Mouse (Mus musculus): Measurements from ENCODE around the gene Shisal1. TPM values are rescaled to one million over a fixed set of nuclear protein-coding genes. Genes with fewer than 3 reads are reported as not detected.

The Shisal1 gene
- total RNA-seq (2021), result 1 to 10 TPM; 1.5 to 1.8 TPM
- long read RNA-seq, experiment 1, partial matches to known transcripts, result 0 of 1 reads
- long read RNA-seq, experiment 1, other reads (novel, unspliced or antisense), result 1 of 1 reads
- long read RNA-seq, experiment 2, partial matches to known transcripts, result 0 of 1 reads
- long read RNA-seq, experiment 2, other reads (novel, unspliced or antisense), result 1 of 1 reads

DNA sequence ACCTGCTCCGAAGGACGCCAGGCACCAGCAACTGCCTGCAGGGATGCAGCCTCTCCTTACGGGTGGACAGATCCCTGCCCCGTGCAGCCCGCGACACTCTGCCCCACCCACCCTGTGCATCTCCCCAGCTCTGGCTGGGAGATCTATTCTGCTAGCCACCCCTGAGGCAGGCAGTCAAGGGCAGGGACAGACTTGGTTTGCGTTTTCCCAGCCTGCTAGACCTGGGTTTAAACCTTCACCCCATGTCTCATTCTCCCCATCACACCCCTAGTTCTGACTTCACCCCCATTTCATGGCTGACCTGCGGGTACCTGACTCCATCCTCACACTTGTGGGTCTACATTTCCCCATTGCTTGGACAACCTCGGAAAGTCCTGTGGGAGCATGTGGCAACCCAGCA is at the start of gene Shisal1:
Gene Shisal1 (minus strand): TSS at position 101 of the 400 bp plus-strand sequence.
- no peak for DNase-seq (ENCODE audit: low spot score in 2 of 2)

DNA sequence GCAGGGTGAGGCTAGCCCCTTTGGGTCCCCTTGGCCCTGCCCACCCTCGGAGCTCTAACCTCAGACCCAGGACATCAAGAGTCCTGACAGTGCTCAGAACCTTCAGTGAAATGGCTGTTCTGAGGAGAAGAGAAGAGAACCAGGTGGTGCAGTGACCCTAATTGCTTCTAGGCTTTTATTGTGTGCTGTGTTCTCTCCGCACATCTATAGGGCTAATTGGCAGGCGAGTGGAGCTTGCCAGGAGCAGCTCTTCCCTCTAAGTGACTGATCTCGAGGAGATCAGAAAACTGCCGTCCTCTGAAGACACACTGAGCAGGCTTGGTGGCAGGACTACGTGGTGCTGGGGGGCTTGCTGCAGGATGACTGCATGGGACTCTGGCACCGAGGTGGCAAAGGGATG is 43.6 kb upstream of the Shisal1 start:
- no peak for DNase-seq (ENCODE audit: low spot score in 2 of 2)

DNA sequence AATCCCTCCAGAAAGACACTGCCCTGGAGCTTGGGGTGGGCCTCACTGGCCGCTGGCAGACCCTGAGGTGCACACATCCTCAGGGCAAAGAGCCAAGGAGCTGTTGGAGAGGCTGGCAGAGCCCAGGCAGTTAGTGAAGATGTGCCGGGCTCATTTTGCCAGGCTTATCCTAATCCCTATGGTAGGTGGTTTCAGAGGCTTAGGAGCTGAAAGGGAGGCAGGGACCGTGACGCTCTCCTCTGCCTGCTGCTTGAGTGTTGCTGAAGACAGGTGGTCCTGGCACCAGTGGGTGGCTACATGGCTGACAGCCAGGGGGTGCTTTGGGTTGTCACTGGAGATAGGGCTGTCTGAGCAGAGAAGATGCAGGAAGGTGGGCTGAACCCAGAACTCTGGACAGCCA is 37.4 kb upstream of the Shisal1 start:
- DNase-seq (ENCODE audit: low spot score in 2 of 2), result no peak

DNA sequence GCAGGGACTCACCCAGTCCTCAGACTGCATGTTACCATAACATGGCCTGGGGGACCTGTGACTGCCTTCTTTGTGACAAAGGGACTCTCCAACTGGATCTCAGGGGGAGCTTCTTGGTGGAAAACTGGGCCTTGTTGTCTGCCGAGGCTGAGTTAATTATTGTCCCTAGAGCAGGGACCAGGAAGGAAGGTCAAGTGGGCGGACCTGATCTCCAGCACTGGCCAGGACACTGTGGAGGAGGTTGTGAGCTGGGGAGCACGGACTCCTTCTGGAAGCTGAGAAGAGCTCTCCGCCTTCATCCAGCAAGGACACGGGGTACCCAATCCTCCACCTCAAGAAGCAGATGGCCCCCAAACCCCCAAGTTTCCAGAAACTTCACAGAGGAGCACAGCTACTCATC is 36.7 kb upstream of the Shisal1 start:
- no peak for DNase-seq (ENCODE audit: low spot score in 2 of 2)

DNA sequence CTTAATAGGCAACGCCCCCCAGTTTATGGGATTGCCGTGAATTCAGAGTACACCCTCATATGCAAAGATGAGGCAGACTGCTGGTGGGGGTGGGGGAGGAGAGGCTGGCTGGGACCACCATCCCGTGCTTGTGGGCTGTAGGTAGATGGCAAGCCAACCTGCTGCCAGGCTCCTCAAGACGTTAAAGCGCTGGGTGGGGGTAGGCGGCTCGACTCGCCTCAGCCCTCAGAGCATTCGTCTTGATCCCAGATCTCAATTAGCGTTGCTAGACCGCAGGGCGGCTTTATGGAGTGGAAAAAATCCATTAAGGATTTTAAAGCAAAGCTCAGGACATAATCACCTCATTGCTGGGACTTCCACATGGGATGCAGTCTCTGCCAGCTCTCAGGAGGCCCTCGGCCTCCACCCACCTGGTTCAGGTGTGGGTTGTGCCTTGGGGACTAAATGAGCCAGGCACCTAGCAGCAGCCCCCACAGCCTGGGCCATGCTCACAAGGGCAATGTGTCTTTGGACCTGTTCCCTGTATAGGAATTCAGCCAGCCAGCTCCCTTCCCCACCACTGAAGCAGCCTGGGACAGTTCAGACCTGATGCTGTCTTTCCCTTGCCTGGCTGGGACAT is 34.5 kb upstream of the Shisal1 start:
- DNase-seq (ENCODE audit: low spot score in 2 of 2), result no peak

DNA sequence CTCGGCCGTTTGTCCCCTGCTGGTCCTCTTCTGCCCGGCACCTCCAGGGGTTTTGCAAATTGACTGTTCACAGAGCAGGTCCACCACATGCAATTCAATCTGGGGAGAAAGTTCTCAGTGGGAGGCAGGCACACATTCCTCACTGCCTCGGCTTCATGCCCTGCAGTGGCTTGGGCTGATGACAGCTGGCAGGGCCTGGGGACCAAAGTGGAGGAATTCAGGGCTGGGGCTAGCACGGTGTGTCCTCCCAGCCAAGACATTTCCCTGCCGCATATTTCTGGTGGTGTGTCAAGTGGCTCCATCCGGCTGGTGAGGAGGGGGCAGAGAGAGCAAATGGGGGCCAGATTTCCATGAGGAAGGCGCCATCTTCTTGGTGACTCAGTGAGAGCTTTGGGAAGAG is 22.5 kb upstream of the Shisal1 start:
- DNase-seq (ENCODE audit: low spot score in 2 of 2), result no peak

DNA sequence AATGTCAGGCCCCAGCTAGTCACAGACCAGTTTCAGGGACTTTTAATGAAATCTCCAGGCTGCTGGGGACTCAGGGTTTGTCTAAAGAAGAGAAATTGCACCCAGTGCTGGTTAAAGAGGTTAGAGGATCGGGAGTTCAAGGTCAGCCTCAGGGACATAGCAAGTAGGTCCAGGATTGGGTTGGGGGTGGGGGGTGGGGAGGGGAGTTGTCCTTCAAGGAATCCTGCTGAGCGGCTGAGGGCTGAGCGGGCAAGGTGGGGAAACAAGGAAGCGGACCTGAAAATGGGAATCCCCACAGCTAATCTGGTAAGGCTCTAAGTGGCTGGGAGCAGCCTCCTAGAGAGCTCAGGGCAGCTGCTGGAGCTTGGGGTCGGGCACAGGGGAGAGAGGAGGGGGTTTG is 20.9 kb upstream of the Shisal1 start:
- no peak for DNase-seq (ENCODE audit: low spot score in 2 of 2)

DNA sequence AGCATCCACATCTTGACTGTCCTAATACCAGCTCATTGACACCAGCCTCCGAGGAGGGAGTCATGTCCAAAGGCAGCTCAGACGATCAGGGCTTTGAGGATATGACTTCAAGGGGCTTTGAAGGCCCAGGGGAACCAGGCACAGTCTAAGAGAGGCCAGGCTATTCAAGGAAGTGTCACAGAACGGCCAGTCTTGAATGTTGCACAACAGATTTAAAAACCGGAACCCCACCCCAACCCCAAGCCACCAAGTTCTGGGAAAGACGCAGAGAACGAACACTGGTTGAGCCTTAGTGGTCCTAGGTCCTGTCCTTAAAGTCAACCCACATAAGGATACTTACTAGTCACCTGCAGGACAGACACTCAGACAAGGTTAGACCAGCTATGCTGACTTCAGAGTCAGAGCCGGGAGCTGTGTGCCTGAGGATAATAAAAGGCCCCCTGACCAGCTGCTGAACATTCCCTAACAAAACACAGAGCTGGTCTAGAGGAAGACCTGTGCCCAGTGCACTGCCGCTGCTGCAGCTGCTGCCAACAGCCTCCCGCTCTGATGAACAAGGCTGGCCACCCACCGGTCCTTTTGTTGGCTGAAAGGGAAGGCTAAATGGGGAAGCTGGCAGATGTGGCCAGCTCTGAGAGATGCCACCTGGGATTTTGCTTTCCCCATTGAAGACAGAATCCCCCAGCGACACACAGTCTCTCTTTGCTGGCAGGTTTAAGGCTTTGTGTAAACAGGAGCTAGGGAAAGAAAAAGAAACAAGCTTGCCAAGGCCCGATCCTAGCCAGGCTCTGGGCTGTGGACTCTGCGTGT is 19.8 kb upstream of the Shisal1 start:
- no peak for DNase-seq (ENCODE audit: low spot score in 2 of 2)

DNA sequence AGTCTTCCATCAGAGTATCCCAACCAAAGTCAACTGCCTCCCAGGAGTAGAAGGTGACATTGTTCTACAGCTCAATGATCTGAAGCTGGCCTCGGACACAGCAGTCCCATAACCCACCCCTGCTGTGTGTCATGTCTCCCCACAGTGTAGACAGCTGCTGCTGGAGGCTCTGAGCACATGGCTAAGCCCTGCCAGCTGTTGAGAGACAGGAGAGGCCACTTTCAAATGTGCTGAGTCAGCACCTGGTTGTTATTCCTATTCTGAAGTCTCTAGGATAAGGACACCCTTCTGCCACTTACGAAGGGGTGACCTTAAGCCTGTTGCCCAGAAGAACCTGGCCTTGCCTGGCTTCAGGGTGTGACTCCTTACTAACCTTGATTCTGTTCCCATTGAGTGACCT is 14.5 kb upstream of the Shisal1 start:
- DNase-seq (ENCODE audit: low spot score in 2 of 2), result no peak

DNA sequence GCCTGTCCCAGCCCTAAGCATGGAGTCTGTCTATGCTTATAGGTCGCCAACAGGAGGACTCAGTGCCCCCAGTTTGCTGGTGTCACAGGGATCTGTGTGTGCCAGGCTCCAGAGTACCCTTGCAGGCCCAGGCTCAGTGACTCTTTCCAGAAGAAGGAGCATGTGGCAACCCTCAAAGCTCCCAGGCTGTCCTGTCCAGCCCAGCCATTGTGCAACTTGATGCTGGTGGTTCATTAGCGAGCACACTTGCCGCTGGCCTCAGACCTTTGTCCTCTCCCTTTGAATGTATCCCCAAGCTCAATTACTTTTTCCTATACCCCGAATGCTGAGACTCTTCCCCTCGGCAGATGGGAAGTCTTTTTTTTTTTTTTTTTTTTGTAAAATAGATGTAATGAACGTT is 12.1 kb upstream of the Shisal1 start:
- DNase-seq (ENCODE audit: low spot score in 2 of 2), result no peak

DNA sequence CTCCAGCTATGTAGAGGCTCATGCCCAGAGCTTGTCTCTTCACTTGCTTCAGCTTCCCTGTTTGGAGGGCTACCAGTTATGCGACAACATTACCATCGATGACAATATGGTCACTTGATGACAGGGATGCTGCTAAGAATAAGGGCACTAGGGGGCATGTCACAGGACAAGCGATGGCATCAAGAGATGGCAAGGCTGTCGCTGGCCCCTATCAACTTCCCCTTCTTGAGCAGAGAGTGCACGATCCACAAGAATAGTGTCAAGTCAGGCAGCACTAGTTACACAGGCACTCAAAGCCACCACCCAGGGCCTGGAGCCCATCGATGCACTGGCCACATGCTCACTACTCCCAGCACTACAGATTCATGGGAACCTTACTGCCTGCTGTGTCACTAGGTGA is 8.4 kb upstream of the Shisal1 start:
- no peak for DNase-seq (ENCODE audit: low spot score in 2 of 2)

DNA sequence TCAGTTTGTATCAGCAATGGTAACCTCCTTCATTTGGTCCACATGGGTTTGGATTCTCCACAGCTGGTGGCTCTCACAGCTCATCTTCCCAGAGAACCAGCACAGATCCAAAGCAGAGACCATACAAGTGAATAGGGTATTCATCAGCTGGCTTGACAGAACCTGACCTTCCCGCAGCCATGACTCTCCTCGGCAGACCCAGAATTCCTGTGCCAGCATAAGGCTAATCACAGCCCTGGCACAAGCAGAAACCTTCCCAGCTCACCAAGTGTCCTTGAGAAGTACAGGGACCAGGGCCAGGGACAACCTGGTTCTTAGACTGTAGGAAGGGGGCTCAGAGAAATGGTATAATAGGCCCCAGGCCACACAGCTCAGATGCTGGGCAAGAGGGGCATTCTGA is 6.2 kb upstream of the Shisal1 start:
- DNase-seq (ENCODE audit: low spot score in 2 of 2), result no peak

DNA sequence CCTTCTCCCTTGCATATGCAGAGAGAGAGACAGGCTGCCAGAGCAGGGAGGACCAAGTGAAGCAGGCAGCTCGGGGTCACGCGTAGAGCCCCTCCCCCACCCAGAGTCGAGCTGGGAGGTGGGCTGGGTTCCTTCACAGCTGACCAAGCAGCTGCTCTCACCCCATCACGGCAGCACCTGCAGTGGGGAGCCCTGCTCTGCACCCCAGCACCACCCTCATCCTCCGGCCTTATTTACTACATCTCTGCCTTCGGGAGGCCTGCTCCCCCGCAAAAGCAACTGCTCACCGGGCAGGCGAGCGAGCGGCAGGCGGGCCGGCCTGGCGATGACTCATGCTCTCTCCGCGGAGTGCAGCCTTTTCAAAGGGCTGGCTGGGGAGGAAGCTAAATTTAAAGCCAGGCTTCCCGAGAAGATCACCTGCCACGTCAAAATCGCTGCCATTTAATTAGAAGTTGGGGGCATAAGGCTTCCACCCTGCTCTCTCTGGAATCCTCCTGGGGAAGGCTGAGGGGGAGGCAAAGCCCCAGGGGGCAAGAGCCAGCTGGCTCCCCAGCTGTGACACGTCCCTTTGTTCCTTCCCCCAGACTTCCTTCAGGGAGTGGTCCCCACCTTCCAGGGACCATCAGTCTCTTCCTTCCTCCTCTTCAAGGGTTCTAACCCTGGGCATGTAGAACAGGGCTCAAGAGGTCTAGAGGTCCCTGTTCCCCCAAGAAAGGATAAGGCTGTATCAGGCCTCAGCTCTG is 3.7 kb upstream of the Shisal1 start:
- DNase-seq (ENCODE audit: low spot score in 2 of 2), result peak; percentile 62 to 63

DNA sequence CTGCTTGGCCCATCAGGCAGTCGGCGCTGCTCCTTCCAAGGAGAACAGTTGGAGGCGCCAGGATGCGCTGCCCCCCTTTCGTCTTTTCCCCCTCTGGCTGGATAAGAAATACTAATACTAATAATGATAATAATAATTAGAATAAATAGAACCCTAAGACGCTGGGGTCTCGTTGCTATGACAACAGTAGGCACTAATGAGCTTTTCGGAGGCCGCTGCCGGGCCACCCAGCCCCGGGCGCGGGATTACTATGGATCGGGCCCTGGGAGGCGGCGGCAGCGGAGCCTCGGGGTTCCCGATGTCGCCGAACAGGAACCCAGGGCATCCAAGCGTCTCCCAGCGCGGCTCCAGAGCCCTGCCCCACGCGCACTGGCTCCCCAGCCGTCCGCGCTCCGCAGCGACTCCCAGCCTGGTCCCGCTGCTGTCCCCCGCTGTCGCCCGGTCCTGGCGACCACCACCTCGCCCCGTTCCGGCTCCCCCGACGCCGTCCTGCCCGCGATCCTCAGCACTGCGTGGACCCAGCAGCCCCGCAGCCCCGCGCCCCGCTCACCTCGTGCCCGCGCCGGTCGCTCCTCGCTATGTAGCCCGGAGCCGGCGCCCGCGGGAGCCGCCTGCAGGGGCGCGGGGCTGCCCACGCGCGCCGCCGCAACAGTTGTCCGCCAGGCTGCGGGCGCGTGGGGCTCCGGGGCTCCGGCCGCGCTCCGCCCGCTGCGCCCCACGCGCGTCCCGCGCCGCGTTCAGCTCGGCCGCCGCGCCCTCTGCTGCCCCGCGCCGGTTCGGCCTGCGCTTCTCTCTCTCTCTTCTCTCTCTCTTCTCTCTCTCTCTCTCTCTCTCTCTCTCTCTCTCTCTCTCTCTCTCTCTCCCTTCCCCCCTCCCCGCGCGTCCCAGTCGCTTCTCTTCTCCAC is 833 bp downstream of the Shisal1 start:
- no peak for DNase-seq (ENCODE audit: low spot score in 2 of 2)

DNA sequence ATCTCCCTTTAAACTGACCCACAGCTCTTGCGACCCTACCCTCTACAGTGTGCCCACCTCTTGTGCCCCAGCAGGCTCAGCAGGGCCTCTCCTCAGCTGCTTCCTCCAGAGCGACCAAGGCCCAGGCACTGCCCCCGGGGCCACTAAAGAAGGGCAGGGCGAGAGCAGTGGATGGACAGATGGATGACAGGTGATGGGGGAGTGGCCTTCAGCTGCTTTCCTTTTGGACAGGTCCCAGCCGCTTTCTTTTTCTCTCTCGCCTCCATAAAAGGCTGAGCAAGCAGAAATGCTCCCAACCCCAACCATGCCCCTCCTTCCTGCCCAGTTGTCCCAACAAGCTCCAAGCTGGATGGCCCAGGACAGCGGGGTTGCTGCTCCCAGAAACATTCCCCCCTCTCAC is 2.7 kb downstream of the Shisal1 start:
- no peak for DNase-seq (ENCODE audit: low spot score in 2 of 2)

DNA sequence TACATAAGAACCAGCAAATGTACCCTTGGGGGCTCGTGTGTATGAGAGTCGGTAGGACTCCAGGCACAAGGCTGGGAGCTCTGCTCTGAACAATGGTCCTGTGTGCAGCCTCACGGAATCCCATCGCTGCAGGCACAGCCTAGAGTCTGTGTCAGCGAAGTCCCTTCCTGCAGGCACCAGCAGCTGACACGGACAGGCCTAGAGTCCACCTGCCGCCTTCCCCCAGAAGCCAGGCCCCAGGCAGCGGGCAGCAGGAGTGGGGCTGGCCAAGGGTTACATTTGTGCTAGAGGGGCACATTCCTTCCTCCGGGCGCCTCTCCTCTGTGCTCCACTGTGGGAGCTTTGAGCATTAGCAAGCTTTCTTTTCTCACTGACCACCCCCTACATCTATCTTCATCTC is 3.3 kb downstream of the Shisal1 start:
- DNase-seq (ENCODE audit: low spot score in 2 of 2), result no peak

DNA sequence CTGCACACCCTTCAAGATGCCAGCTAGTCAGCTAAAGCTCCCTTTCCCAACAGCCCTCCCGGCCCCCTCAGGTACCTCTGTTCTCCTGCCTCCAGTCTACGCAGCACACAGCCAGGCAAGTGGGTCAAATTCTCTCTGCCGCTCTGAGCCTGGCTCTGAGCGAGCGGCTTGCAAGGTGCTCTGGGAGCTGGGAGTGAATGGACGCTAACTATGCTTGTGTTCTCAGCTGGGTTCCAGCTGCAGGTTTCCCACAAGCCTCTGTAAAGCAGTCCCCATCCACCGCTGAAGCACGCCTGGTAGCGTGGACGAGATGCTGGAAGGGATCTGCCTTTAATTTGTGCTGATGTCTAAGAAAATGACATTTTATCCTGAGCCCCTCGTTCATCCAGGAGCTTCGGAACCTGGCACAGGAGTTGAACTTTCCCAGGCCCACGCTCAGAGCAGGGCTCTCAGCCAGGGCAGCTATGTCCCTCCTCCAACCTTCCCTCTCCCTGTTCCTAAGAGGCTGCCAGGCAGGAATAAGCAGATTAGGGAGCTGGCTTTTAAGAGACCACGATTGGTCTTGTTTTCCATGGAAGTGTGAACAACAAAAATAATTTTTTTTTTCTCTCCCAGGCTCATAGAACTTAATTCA is 5.1 kb downstream of the Shisal1 start:
- DNase-seq (ENCODE audit: low spot score in 2 of 2), result no peak

DNA sequence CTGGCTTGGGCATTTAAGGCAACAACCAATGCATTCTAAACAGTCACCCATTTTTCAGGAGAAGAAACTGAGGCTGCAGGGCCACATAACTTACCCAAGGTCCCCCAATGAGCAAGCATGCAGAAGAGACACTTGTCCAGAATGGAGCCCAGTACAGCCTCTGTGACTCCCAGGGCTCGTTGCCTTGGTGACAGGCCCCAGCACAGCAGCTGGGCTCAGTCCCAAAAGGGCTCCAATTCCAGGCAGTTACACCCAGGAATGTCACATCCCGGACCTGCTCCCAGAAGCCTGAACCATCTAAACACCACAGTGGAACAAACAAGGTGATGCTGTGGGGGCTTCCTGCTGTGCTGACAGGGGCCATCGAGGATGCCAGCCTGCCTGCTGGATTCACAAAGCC is 6.1 kb downstream of the Shisal1 start:
- DNase-seq (ENCODE audit: low spot score in 2 of 2), result no peak

DNA sequence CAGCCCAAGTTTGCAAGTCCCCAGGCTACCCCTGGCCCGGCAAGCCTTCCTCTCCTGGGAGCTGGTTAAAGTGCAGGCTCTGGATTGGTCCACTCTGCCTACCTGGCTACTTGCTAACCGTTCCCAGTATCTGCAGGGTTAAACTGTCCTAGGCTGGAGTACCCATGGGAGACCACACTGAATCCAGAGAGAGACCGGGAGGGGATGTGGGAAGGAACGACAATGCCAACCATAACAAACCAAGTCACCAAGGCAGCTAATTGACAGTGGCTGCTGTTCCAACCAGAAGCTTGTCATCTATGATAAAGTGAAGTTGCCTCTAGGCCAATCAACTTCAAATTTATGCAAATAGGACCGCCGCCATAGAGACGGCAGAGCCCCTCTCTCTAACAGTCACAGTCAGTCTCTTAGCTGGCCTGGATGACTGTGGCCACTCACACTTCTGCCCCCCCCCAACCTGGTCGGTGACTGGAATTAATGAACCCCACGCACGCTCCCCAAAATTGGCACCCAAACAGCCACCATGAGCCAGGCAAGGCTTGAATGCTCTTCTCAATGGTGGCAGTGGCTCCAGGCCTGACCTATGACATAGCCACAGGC is 13.2 kb downstream of the Shisal1 start:
- DNase-seq (ENCODE audit: low spot score in 2 of 2), result no peak

DNA sequence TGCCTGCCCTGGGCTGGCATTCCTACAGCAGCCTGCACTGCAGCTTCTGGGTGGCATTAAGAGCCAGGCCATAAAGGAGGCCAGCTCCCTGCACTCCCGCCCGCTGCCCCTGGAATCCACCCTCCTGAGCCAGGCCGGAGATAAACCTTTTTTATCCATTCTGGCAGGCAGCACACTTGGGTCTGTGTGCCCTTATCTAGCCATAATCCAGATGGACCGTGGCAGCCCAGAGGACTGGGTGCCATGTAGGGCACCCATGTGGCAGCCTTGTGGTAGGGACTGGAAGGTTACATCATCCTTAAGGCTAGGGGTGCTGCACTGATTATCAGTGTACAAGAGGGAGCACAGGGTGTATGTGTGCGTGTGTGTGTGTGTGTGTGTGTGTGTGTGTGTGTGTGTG is 16.4 kb downstream of the Shisal1 start:
- no peak for DNase-seq (ENCODE audit: low spot score in 2 of 2)
